Mouse (Mus musculus) left cerebral cortex, adult 11 months (tissue): ENCODE measurements around the gene Myrip.
"Not testable (repeated sequence)": the region's sequence is repeated elsewhere in the genome, so short reads cannot be mapped to it uniquely, and the experiment has no call there.

Experiments
- DNase-seq: peaks from one replicate; pipeline ENCODE4 v3.0.0; 2022; ENCODE audit warnings: low spot score

Gene Myrip

DNA sequence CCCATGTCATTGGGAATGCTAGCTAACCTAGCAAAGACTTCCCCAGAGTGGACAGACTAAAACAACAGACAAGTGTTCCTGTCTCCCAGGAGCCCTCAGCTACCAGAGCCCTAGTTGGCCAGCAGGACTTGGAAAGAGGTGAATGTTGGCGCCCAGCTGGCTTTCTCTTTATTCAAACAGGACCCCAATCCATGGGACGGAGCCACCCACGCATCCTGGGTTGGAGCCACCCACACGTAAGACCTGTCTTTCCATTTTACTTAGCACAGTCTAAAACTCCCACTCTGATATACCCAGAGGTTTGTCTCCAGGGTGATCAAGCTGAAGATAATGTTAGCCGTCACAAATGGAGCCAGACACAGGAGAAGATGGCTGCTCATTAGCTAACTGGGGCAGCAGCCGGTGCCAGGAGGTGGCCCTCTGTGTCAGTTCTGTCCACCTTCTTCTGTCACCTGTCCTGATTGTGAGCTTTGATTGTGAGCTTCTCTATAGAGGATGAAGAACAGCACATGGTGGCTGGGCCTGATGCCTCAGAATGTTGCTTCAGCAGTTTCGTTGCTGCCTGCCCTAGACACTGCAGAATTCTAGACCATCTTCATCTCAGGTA, 95.4 kb downstream of the Myrip start:
- no peak for DNase-seq

DNA sequence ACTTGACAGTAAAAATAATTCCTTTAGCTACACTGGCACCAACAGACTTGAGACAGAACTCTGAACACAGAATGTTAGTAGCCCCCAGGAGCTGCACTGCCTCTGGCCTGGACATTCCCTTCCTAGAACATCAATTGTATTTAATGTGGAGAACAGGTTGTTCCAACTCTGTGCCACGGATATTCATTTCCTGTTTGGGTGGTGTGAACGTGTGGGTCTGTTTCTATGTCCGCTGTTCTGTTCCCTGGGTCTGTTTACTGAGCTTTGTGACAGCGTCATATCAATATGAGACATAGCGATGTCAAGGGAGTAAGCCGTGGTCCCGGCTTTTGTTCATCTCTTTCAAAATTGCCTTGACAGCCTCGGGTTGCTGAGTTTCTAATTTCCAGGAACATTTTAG, 97.0 kb downstream of the Myrip start:
- DNase-seq, result no peak

DNA sequence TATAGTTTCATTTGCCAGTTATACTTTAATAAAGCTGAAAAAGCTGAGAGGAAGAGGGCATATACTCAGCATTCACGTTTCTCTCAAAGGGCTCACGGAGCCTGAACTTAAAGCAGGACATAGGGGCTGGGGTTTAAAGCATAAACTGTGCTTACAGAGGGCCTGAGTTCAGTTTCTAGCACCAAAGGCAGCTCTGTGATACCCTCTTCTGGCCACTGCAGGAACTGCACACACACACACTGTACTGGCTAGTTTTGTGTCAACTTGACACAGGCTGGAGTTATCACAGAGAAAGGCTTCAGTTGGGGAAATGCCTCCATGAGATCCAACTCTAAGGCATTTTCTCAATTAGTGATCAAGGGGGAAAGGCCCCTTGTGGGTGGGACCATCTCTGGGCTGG, 98.2 kb downstream of the Myrip start:
- not testable (repeated sequence) for DNase-seq

DNA sequence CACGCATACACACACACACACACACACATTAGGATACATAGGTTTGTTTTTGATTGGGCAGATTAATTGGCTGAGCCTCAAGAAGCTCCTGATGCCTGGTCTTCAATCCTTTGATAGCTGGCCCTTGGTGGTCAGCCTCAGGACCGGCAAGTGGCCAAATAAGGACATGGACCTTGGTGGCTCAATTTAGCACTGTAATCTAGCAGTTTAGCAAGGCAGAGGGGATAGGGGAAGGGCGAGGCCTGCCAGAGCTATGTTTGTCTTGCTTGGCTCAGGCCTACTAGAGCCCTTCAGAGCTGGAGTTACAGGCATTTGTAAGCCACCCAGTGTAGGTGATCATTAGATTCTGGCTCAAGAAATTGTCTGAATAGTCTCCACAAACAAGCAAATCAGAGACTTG, 101.1 kb downstream of the Myrip start:
- no peak for DNase-seq

DNA sequence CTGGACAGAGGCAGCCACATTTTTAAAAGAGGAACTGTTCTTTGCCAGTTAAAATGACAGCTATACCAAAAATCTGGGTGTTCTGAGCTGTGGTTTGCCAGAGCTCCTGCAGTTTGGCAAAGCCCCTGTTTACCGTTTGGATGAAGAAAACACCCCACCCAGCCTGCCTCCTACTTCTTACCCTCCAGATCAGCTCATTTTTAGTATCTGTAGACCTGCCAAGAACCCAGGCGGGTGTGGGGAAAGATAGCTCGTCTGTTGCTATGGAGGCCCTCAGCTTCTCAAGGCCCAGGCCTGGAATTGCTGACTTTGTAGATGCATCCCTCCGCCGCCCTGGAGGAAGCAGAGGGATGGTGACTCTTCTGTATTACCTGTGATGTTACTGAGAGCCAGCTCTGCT, 102.3 kb downstream of the Myrip start:
- peak; percentile 58 for DNase-seq

DNA sequence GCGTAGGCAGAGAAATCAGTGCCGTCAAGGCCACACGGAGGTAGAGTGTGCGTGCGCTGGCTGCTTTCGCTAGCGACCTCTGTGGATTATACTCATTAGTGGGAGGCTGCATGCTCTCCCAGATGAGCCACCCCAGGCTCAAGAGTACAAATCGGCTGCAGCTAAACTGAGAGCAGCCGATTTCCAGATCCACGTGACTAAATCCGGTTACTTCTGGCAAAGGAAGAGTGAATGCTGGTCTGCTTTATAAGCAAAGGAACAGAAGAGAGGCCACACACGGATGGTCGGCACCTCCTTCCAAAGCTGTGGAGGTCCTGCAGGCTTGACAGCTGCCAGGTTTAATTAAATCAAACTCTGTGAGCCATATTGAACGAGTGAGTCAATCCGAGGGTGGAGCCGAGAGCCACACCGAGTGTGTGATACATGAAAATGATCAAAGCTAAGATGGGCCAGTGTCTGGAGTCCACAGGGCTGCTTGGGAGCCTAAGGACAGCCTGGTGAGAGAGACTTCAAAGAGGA, 108.4 kb downstream of the Myrip start:
- peak; percentile 32 for DNase-seq

DNA sequence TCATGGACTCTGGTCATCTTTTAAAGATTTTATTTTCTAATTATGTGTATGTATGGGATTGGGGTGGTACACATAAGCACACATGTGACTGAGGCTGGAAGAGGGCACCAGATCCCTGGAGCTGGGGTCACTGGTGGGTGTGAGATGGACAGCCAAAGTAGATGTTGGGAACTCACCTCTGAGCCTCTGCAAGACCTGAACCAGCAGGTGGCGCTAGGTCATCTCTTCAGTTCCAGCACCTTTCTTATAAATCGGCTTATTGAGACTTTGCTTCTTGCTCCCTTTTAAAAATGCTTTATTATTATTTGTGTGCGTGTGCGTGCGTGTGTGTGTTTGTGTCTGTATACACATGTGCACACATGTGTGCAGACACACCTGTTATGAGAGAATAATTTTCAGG, 109.1 kb downstream of the Myrip start:
- DNase-seq, result no peak

DNA sequence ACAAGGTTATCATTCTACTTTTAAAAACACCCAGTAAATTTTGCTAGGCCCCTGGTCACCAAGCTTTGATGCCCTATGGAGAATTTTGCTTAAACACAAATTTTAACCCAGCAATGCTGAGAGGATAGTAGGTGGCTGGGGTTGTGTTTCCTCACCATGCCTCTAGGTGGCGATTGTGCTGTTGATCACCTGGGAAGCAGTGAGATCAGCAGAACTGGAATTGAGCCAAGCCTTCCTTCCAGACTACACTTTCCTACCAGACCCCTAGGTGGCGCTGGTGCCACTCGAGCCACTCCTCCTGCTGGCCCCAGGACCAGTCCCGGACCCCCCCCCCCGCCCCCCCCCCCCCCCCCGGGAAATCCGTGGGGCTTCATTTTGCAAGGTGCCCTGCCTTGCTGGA, 114.2 kb downstream of the Myrip start:
- DNase-seq, result peak; percentile 84

DNA sequence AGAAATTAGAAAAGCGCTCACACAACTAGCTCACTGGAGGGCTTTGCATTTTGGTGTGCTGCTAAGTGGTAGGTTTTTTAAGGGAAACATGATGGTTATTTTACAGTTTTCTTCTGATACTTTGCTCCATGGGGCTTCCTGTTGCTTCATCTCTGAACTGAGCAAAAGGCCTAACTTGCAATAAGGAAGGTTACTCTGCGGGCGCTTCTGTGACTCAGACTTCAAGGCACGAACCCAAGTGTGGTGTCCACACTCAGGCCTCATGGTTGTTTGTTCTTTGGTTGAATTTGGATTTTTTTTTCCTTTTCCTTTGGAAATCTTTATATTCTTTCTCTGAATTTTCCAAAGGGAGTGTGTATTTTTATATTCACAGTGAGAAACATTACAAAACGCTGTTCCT, 114.8 kb downstream of the Myrip start:
- DNase-seq, result no peak

DNA sequence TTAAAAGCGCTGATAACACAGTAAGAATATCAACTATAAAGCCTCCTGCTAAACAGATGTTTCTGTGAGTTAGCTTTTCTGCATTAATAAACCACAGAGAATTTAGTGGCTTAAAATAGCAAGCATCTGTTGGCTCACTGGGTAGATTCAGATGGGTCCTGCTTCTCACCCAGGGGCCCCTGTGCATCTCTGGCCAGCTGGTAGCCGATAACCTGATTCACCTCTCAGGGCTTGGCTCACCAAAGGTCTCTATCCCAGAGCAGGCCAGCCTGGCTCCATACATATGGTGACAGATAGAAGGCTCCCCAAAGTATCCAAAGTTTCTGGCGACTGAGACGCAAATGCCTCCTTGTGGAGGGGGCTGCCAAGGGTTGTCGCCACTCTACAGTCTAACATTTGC, 115.4 kb downstream of the Myrip start:
- DNase-seq, result no peak

DNA sequence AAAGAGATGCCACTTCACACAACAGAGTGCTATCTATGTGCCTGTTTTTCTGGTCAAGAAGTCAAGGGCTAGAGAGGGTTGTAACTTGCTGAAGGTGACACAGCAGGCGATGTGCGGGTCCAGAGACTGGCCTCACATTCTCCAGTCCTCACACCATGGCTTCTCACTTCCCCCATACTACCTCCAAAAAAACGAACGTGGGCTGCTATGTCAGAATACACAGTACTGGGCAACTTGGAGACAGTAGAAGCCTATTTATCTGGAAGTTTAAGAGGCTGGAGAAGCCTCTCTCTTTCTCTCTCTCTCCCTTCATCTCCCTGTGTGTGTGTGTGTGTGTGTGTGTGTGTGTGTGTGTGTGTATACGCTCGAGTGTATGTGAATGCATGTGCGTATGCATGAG, 117.3 kb downstream of the Myrip start:
- DNase-seq, result no peak

DNA sequence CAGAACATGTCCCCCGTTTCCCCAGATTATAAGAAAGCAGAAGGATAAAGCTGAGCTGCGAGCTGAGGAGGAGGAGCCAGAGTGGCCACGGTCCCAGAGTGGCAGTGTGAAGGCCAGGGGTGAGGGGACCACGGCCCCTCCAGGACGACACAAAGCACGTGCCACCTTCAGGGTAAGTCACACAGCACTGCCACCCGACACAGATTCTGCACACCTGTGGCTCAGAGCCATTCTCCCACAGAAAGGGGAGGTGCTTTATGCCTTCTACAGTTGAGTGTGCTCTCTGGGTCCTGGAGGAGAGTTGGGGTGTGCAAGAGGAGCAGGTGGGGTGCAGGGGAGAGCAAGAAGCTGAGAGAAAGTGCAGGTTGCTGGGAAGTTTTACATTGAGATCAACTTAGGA, 123.3 kb downstream of the Myrip start:
- DNase-seq, result no peak

DNA sequence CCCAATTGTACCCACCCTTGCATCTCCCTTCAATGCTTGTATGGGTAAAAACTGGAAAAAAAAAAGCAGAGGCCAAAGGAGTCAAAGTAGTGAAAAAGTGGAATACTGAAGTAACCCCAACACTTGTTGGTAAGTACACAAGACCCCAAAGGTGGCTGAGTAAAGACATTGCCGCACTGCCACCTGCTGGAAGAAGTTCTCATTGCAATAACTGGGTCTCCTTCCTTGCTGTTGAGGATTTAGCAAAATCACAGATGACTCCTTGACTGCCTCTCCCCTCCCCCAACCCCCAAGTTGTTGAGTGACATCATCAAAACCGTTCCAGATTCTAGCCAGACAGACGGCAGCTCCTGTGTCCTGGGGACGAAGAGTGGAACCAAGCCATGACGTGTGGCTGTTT, 124.5 kb downstream of the Myrip start:
- peak; percentile 45 for DNase-seq

DNA sequence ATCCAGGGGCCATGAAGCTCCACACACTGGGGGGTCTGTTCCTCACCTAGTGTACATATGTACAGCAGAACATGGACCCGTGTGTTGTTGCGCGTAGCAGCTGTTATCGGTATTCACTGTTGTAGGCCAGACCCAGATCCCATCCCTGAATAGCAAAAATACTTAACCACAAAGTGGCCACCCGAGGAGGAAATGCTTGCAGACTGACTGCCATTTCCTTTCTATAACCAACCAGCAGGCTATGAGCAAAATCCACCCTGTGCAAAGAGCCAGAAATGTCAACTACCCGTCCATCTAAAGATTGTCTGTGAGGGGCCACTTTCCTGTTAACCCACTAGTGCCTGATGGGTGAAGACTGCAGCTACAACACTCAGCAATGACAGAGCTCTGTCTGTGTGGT, 126.9 kb downstream of the Myrip start:
- no peak for DNase-seq

DNA sequence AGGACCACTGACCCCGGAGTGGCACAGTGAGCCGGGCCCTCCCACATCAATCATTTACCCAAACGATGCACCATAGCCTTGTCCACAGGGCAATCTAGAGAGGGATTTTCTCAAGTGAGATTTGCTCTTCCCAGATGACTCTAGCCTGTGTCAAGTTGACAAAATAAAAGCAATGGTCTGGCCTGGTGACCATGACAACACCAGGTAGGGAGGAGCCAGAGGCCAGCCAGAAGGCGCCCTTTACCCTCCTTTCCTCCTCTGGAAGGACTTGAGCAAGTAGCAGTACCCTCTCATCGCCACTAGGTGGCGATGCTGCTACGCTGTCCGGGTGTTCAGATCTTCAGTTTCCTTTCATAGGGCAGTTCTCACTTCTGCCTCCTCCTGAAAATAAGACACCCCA, 132.4 kb downstream of the Myrip start:
- DNase-seq, result no peak

DNA sequence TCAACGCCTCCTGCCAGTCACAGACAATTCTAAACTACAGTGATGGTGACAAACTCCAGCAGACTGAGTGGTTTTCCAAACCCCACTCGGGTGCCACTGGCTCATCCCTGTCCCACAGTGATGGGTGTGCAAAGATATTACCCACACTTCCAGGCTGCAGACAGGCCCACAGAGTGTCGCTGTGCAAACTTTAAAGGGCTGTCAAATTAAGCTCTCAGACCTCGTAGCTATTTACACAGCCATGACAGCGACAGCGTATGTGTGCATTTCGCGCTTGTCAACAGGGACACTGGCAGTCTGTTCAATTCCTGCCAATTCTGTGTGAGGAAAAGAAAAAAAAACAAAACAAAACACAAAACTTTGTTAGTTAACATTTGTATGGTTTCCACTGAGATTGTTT, 134.5 kb downstream of the Myrip start:
- DNase-seq, result no peak

DNA sequence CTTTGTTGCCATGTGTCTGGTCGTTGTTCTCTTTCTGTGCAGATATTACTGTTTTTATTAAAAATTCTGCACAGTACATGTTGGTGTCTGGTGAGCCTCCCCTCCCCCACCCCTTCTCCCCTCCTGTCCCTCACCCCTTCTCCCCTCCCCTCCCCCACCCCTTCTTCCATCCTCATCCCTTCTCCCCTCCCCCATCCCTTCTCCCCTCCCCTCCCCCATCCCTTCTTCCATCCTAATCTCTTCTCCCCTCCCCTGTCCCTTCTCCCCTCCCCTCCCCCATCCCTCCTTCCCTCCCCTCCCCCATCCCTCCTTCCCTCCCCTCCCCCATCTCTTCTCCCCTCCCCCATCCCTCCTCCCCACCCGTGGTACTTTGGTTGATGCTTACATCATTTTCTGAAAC, 135.5 kb downstream of the Myrip start:
- DNase-seq, result no peak

DNA sequence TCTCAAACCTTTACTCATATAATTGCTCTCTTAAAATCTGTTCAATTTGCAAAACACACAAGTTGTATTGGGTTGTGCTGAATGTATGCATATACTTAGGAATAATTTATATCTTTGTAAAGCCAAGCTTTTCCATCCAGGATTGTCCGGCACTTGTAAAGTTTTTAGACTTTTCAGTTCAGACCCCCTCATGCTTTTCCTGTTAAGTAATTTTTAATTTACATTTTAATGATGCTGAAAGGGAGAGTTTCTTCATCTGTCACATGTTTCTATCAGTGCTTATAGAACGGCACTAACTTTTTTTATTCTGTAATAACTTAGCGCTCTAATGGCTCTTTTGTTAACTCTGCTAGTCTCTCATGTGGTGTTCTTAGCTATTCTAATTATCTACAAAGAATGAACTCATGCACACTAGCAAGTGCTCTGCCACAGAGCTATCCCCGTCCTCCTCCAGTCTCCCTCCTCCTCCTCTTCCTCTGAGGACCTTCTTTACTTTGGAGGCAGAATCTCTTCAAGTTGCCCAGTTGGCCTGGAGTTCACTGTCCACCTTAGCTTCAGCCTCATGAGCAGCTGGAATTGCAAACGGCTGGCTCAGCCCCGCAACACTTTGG, 136.1 kb downstream of the Myrip start:
- DNase-seq, result no peak

DNA sequence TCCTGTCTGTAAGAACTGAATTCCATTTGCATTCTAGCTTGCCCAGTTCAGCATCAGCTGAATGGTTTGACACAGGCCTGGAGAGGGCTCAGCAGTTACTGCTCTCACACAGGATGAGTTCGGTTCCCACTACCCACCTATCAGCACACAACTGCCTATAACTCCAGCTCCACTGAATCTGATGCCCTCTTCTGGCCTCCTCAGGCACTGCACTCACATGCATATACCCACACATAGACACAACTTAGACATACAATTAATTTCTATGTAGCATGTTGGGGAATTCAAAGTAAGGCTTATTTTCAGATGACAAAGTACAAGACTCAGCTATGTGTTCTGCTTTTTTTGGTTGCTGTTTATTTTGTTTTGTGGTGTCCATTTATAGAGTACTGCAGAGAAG, 137.0 kb downstream of the Myrip start:
- DNase-seq, result no peak

DNA sequence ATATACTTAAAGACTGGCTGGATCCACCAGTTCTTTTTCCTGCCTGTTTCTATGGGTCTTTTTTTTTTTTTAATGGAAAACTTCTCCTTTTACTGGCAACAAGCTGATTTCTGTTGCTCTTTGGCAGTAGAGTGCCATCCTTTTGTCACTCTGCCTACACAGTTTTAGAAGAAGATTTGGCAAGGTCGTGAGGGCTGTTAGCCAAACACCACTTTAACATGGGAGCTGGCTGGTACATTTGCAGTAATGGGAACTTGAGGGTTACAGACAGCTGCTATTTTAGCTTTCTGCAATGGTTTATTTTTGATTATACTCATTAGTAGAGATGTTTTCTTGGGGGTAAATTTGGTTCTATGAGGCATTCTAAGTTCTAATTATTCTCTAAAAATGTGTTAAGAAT, 137.5 kb downstream of the Myrip start:
- DNase-seq, result no peak

DNA sequence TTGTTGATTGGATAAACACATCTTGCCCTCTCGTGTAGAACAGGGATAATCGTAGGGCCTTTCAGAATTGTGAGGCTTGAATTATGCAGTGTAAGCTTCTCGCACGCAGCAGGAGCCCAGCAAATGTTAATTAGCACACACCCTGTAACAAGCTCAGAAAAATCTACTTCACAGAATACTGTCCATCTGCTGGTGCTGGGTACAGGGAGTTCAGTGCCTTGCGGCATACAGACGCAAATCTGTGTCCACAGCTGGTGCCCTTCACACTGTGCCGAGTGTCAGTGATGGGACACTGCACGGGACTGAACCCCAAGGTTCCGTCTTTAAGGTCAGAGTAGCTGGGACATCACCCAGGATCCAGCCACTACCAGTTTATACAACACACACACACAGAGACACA, 143.3 kb downstream of the Myrip start:
- DNase-seq, result no peak

DNA sequence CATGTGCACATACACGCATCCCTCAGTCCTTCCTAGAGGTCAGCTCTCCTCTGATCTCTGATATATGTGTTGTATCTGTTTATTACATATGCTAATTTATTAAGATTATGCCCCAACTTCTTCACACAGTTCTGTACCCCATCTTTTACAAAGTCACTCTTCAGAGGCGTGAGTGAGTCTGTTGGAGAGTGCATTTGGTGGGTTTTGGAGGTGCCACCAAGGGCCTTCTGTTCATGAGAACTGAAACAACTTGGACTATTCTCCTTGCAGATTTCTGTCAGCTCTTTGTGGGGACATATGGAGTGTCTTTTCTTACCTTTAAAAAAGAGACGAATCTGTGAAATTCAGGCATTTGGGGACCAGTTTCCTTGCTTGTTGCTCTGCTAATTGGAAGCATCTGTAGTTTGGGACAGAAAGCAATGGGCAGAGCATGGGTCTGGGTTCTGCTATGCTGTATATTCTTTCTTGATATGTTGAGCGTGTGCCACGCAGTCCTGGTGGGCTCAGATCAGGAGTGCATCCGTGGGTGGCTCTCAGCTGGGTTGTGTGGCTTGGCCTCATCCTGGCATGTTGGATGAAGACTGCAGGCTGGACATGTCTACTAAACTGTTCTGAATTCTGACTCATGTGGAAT, 148.5 kb downstream of the Myrip start:
- no peak for DNase-seq

DNA sequence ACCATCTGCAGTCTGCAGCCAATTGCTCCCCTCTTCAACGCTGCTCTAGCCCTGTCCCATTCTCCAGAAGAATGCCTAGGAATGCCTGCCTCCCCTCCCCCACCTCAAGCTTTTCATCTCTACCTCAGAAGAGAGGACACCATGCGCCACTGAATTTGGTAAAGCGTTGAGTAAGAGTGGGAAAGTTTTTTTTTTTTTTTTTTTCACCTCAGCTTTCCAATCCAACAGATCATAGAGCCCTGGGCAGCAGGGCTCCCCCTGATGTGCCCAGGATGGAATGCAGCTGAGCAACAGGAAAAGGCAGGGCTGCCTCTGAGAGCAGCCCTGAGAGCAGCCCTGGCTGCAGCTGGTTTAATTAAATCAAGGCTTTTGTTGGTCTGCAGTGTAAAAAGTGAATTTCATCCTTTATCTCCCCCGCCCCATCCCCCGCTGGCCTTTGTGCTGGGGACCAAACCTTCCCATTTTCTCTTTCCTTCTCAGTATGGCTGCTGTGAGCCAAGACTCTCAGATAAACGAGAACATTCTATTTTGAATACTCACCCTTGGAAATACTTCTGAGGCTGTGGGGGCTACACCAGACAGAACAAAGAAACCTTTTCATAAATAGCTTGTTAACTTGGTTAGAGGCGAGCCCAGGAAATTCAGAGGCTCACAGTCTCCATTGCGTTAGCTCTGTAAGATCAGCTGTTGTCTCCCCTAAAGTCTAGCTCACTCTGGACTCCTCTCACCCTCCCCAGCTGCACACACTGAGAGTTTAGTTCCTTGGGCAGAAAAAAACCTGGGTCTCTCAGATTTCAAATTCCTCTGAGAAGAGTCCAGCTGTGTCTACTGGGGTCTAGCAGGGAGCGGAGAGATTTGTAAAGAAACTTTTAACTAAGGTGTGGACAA, 154.7 kb downstream of the Myrip start:
- no peak for DNase-seq
